Mouse (Mus musculus) adrenal gland, postnatal 36 days (tissue): ENCODE data around the gene Rps6ka1. TPM values are rescaled to one million over a fixed set of nuclear protein-coding genes. Genes with fewer than 3 reads are reported as not detected.
"Not testable (repeated sequence)": the region's sequence is repeated elsewhere in the genome, so short reads cannot be mapped to it uniquely, and the experiment has no call there.

ENCODE experiments used
- DNase-seq, 2 experiments: peaks; one replicate each; pipeline ENCODE4 v3.0.0; 2021; ENCODE audit warnings: mixed read lengths in 1 of 2
- total RNA-seq, 2 experiments: library from RNA; stranded (reverse); gene quantifications; 2 replicates each; pipeline ENCODE4 v1.2.3; 2021

Gene Rps6ka1
- total RNA-seq, 2 experiments from 2014 or later = 13.6 to 18.1 TPM

DNA sequence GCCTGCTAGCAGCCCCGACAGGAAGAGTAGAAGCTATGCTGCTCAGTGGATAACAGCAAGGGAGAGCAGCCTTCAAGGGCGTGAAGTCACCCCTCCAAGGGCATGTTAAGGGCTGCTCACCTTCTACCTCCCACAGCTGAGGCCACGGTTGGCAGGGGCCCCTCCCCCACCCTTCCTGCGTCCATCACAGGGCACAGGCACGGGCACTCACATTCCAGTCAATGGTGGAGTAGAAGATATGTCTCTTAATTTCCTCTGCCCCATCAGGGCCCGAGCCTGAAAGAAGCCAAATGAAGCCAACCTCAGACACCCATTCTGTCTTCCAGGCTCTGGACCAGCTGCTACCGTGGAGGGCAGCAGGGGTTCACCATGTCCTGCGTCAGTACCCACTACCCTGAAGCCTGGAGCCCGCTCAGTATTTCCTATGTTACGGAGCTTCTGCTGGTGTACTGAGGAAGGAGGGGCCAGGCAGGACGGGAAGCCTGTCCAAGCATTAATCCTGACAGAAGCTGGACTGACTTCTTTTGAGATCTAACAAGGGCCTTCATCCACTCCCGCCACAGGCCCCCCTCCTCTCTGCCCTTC lies 23.7 kb downstream of the Rps6ka1 start:
- DNase-seq = peak; percentile 23 to 52

DNA sequence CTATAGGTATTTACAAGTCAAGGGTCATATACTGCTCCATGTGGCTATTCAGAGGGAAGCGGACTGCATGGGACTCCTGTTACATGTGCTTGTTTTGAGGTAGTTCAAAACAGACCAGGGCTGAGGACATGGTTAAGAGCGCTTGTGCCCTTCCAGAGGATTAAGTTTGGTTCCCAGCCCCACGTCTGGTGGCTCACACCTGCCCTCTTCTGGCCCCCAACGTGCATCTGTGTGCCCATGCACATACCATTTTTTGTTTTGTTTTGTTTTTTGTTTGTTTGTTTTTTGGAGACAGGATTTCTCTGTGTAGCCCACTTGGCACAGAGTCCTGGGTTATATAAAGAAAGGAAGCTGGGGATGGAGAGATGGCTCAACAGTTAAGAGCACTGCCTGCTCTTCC lies 30.1 kb downstream of the Rps6ka1 start:
- DNase-seq = no peak

DNA sequence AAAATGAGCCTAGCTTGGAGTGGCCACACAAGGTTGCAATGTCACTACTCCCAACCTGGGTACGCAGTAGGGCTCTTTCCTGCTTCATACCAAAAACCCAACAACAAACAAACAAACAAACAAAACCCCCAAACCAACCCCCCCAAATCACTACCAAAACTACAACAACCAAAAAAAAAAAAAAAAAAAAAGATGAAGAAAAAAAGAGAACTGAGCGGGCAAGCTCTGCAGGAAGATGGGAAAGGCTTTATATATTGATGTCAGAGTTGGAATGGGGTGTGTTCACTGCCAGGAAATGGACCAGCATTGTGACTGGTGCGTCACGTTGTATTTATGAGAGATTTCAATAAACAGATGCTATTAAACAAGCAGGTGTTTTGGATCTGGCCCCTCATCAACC lies 33.0 kb downstream of the Rps6ka1 start:
- DNase-seq = no peak

DNA sequence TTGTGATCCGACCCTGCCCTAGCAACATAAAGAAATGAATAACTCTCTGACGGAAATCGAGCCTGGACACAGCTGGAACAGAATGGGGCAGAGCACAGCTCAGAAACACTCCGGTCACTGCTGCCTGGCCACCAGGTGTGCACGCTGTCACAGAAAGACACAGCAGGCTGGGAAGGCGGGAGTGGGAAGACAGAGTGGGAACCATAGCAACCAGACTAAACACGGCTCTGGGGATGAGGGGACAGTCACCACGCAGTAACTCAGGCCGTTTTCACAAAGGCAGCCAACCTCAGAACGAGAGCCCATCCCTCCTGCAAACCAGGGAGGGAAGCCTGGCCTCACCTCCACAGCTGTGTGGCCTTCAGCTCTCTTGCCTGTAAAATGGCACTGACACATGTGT lies 34.0 kb downstream of the Rps6ka1 start:
- DNase-seq = no peak

DNA sequence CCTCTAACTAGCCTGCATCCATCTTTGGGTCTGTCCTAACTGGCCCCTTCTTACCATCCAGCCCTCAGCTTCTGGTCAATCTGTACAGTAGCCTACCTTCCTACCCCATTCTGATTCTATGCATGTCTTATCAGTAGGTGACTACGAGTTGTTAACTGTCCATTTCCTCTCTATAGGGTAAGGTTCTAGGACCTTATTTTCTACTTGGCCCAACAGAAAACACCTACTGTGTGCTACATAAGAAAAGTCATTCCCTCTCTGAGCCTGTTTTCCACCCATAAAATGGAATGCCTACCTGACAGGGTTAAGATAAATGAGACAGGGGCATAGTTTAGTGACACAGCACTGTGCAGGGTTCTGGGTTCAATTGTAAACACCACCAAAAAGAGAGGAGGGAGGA lies 41.0 kb downstream of the Rps6ka1 start:
- no peak for DNase-seq

DNA sequence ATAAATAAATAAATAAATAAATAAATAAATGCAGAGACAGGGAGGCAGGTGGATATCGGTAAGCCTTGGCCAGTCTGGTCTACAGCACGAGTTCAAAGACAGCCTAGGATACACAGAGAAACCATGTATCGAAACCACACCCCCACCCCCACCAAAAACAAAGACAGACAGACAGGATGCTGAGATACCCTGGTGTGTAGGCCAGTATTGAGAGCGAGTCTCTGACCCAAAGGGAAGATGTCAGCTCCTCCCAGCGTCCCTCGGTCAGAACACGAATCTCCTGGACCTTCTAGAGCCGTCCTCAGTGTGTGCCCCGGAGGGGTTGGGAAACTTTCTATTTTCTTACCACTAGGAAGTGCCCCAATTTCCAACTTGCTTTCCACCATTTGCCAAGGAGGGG lies 42.5 kb downstream of the Rps6ka1 start:
- no peak for DNase-seq

DNA sequence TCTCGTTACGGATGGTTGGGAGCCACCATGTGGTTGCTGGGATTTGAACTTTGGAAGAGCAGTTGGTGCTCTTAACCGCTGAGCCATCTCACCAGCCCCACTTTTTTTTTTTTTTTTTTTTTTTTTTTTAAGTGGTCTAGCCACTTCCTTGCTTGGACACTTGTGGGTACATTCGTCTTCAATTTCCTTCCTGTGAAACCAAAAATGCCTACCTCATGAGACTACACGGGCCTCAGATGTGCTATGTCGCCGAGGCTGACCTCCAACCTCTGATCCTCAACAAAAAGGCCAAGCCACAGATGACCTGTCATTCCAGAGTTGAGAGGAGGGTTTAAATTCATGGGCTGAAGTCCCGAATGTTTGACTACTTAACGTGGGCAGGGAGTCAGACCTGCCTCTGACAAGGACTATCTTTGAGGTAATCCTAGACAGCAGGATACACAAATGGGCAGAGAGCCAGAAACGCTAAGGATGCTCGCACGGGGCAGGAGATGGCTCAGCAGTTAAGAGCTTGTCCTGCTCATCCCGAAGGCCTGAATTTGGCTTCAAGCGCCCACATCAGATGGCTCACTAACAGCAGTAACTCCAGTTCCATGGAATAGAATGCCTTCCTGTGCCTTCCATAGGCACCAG lies 43.3 kb downstream of the Rps6ka1 start:
- DNase-seq = no peak

DNA sequence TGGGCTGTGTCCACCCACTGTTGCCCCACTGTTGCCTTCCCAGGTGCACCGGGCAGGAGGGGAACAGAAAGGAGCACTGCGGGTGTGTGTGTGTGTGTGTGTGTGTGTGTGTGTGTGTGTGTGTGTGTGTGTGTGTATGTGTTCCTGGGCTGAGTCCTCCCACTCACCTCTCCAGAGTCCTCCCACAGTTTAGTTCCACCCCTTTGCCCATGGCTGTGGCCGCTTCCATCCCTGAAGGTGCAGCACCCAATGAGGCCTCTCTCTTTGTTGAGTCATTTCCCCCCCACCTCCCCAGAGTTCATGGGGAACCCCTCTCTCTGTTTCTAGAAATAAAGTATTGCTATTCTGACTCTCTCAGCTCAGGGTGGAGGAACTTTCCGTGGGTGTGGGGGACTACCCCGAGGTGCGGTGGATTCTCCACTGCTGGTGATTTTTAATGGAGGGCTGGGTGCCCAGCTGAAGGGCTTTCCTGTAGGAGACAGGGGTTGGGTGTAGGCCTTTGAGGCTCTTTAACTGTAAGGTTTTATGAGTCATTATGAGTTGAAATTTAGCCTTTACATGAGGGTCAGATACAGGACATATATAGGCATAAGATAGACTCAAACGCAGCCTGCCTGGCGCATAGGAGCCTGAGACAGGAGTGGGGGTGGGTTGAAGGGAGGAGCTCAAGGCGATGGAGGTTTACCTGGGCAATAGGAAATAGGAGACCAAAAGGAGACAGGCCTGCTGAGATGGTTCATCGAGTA lies 44.4 kb downstream of the Rps6ka1 start:
- DNase-seq = no peak

DNA sequence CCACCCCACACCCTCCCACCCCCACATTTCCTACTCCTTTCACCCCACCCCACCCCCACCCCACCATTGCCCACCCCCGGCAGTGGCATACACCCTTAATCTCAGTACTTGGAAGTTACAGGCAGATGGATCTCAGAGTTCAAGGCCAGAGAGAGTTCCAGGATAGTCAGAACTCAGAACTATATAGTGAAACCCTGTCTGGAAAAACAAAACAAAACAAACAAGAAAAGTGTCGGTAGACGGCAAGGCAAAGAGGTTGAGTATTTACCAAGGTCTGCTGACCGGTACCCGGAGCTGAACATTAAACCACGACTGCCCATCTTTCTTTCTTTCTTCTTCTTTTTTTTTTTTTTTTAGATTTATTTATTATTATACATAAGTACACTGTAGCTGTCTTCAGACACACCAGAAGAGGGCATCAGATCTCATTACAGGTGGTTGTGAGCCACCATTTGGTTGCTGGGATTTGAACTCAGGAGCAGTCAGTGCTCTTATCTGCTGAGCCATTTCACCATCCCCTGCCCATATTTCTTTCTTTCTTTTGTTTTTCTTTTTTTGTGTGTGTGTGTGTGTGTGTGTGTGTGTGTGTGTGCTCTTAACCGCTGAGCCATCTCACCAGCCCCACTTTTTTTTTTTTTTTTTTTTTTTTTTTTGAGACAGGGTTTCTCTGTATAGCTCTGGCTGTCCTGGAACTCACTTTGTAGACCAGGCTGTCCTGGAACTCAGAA lies 45.7 kb downstream of the Rps6ka1 start:
- not testable (repeated sequence) for DNase-seq

DNA sequence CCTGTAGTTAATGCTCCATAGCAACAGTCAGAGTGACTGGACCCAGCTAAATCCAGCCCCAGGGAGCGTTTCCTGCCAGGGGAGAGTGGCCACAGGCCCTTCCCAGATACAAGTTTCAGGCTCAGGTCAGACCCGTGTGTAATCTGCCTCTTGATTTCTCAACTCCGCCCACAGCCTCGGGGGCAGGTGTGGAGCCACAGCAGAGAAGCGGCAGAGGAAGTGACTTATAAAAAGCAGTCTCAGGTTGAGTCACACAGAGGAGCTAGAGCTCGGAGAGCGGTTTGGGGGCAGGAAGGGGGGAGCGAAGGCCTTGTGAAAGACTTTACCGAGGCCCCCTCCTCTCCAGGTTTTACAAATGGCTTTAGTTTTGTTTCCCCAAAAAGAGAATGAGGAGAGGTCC lies 46.6 kb downstream of the Rps6ka1 start:
- peak in 1 of 2 experiments; percentile 34 for DNase-seq

DNA sequence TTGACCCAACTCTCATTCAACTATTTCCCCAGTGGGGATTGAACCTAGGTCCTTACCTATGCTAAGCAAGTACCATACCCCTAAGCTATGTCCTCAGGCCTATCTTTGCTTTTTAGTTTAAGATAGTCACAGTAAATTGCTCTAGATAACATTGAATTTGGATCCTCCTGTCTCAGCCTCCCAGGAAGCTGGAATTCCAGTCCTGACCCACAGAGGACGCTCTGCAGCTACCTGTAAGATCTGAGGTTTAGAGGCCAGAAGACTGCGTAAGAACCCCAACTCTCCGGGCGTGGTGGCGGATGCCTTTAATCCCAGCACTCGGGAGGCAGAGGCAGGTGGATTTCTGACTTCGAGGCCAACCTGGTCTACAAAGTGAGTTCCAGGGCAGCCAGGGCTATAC lies 47.1 kb downstream of the Rps6ka1 start:
- no peak for DNase-seq

DNA sequence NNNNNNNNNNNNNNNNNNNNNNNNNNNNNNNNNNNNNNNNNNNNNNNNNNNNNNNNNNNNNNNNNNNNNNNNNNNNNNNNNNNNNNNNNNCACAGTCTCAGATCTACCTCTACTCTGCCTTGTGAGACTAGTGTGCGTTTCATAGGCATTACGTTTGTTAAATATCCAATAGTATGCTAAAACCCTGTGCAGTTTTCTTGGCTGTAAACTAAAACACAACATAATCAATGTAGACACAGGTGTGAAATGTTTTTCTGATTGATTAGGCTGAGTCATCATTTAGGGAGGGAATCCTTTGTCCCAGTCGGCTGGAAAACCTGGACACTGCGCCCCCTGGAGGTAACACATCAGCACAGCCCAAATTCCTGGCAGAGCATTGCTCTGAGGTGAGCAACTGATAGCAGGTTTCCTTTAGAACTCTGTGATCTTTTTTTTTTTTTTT lies 48.2 kb downstream of the Rps6ka1 start:
- DNase-seq = peak in 1 of 2 experiments; percentile 50

DNA sequence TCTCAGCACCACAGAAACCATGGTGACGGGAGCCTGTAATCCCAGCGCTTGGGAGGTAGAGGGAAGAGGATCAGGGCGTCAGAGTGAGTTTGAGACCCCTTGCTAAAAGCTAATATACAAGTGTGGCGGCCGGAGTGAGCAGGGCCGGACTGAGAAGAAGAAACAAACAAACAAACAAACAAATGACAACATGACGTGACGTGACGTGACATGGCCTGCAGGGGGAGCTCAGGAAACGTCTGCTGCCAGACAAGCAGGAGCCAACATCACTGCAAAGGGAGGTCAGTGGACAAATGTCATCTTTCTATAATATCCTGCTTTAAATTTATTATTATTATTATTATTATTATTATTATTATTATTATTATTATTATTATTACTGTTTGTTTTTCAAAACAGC lies 51.0 kb downstream of the Rps6ka1 start:
- DNase-seq = peak; percentile 36 to 54

DNA sequence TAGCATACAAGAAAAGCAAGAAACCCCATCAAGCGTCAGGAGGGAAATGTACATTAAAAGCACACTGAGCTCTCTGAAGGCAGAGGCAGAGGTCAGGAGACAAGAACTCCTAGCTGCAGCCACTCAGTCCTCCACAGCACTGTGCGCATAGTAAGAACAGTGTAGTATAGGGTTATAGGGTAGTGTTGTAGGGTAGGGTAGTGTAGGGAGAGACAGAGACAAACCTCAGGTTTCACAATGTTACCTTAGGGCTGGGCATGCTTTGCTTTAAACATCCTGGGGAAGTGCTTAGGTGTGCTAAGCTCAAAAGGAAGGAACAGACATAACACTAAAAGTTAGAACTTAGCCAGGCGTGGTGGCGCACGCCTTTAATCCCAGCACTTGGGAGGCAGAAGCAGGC lies 52.4 kb downstream of the Rps6ka1 start:
- DNase-seq = no peak

DNA sequence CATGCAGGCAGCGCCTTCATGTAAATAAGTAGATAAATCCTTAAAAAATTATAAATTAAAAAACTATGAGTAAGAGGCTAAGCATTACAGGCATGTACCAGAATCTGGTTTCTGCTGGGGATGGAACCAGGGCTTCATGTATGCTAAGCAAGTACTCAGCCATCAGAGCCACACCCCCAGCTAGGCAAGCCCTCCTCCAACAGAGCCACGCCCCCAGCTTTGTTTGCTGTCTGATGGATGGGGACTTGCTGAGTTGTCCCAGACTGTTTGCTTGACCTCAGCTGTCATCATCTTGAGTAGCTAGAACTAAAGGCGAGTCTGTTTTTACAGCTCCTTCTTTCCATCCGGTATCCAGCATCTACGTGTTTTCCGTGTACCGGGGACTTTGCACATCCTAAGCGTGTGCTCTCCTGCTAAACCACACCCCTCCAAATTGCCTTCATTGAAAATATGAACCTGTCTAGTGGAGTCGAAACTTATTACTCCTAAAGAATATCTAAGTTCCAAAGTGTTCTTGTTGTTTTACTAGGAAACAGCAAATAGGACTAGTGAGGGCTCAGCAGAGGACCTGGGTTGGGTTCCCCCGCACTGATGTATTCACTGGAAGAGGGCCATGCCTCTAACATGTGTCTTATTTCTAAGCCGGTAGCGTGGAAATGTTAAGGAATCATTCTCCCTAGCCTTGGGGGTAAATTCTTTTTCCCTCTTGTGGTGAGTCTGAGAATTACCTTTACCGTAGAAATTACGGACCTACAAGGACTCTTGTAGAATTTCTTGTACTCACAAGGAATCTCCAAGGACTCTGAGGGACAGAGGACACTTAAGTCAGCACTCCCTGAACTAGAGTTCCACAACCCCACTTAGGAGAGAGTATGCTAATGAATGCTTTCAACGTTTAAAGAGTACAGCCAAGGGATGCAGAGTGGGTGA lies 54.4 kb downstream of the Rps6ka1 start:
- DNase-seq = peak; percentile 63 to 72

DNA sequence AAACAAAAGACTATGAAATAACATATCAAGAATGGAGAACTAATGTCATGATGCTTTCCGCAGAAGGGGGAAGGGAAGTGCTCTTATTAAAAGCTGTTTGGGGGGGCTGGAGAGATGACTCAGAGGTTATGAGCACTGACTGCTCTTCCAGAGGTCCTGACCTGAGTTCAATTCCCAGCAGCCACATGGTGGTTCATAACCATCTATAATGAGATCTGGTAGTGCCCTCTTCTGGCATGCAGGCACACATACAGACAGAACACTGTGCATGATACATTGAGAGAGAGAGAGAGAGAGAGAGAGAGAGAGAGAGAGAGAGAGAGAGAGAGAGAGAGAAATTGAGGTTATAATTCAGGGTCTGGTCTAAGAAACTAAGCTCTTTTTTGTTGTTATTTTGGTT lies 57.1 kb downstream of the Rps6ka1 start:
- no peak for DNase-seq

DNA sequence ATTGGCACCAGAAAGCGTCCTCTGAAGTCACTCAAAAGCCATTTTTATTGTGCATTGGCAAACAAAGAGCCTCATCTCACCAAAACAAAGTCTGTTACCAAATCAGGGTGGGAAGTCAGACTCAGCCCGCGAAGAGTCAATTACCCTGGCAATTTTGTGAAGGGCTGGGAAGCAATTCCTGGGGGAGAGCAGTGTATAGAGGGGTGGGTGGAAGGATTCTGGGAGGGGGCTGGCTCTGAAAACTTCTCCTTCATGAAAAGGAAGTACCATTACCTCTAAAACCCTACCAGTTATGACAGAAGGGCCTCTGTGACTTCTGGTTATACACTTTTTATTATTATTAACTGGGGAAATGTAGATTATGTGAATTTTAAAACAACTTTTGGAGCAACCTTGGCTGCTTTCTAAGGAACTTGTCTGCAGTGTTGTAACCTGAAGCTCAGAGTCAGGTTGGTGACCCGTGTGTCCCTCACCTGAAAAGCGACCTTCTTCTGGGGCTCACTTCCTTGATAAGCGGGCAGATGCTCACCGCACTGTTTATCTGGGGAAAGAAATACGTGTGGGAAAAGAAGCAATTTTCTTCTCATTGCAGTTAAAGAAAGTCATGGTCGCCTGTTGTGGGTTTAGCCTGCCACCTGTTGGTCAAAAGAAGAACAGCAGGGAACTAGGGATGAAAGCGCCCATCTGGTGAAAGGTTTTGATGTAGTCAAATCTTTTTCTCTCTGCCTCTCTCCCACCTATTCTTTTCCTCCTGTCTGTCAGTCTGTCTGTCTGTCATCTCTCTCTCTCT lies 58.1 kb downstream of the Rps6ka1 start:
- peak; percentile 61 to 74 for DNase-seq

DNA sequence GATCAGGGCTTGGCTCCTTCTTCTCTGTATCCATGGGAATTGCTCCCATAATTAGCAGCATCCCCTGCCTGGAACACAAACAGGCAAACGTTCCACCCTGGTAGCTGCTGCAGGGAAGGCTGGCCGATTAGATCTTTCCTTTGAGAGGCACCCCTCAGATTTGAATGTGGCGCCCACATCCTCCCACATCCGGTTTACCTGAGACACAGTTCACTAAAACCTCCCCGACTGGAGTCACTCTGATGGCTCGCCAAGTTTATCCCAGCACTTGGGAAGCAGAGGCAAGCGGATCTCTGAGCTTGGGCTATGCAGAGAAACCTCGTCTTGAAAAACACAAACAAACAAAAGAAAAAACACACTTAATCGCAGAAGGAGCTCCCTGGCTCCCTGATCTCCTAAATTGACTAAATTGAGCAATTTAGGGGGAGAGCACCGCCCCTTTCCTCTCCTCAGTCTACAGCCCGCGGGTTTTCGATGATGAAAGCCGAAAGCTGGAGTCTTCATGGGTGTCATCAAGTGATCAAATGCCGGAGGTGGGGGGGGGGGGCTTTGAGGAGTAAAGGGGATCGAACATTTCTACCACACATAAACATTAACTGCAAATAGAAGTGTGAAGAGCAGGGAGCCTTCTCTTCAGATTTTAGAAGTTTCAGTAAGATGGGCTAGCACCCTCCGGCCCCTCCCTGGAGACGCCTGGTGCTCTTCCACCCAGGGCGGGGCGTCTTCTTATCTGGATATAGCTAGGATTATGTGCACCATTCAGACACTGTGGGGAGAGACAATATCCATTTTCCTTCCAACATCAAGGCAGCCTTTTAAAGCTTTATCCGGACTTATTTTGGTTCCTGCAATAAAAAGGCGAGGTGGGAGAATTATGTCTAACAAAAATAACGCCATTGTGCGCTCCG lies 59.5 kb downstream of the Rps6ka1 start:
- no peak for DNase-seq

DNA sequence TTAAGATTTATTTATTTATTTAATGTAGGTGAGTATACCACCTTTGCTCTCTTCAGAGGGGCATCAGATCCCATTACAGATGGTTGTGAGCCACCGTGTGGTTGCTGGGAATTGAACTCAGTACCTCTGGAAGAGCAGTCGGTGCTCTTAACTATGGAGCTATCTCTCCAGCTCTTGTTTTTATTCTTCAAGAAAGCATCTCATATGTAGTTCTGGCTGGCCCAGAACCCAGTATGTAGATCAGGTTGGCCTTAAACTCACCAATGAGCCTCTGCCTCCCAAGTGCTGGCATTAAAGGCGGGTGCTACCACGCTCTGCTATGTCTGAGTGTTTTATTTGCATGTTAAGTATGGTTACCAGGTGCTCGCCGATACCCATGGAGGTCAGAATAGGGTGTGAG lies 60.2 kb downstream of the Rps6ka1 start:
- no peak for DNase-seq

DNA sequence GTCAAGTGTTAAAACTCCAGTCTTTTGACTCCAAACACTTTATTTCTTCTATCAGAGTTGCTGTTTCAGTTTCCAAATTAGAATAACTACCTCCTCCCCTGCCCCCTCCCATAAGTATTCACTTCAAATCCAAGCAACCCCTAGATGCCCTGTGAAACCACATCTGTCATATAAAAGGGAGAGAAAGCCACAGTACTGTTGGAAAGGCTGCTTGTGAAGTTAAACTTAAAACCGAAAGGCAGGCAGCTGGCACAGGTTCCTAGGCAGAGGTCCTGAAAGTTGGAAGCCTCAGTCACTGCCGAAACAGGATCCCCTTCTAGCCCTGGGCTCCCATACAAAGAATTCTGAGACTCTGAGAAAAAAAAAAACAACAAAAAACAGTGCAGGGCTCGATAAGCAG lies 61.9 kb downstream of the Rps6ka1 start:
- DNase-seq = no peak
